Mouse (Mus musculus) testis, adult 2 months (tissue): Measurements from ENCODE around the gene Hepacam2. TPM values are rescaled to one million over a fixed set of nuclear protein-coding genes. Genes with fewer than 3 reads are reported as not detected.
"Not testable (repeated sequence)": the region's sequence is repeated elsewhere in the genome, so short reads cannot be mapped to it uniquely, and the experiment has no call there.

ENCODE experiments used
- H3K27ac ChIP-seq: fragments of 200-500 bp; 2 replicates; pipeline ENCODE4 v1.5.1; 2012; ENCODE audit warnings: low read depth, low read length; ENCODE audit not compliant: control insufficient read depth, insufficient read depth
- H3K27me3 ChIP-seq: fragments of 200-500 bp; 2 replicates; pipeline ENCODE4 v1.6.1; 2012; ENCODE audit warnings: mild to moderate bottlenecking, low read length, moderate library complexity; ENCODE audit not compliant: control insufficient read depth, insufficient read depth
- H3K36me3 ChIP-seq: fragments of 200-500 bp; 2 replicates; pipeline ENCODE4 v1.6.1; 2012; ENCODE audit warnings: mild to moderate bottlenecking, low read length; ENCODE audit not compliant: control insufficient read depth, insufficient read depth
- H3K4me1 ChIP-seq: fragments of 200-500 bp; 2 replicates; pipeline ENCODE4 v1.6.1; 2012; ENCODE audit warnings: low read length; ENCODE audit not compliant: control insufficient read depth, insufficient read depth
- H3K4me3 ChIP-seq: fragments of 200-500 bp; 2 replicates; pipeline ENCODE4 v1.5.1; 2012; ENCODE audit warnings: low read depth, mild to moderate bottlenecking, low read length, moderate library complexity, mixed read lengths; ENCODE audit not compliant: control insufficient read depth
- CTCF ChIP-seq: fragments of 200-500 bp; IDR thresholded peaks from 2 replicates; pipeline ENCODE4 v1.5.1; 2012; ENCODE audit warnings: low read depth, mild to moderate bottlenecking, inconsistent platforms, low read length, moderate library complexity; ENCODE audit not compliant: control insufficient read depth, insufficient read depth, insufficient replicate concordance
- POLR2A ChIP-seq: fragments of 200-500 bp; IDR thresholded peaks from 2 replicates; pipeline ENCODE4 v1.6.1; 2012; ENCODE audit warnings: low read depth, mild to moderate bottlenecking, inconsistent platforms, low read length, moderate library complexity; ENCODE audit not compliant: control insufficient read depth
- polyA plus RNA-seq: library from polyadenylated mRNA; depleted of rRNA; stranded (reverse); fragments of >200 nt; gene quantifications from 2 replicates; pipeline ENCODE4 v1.2.3, GENCODE M21; 2012; rRNA removed

The Hepacam2 gene
- polyA plus RNA-seq, 1 experiment: 9.6 TPM

DNA sequence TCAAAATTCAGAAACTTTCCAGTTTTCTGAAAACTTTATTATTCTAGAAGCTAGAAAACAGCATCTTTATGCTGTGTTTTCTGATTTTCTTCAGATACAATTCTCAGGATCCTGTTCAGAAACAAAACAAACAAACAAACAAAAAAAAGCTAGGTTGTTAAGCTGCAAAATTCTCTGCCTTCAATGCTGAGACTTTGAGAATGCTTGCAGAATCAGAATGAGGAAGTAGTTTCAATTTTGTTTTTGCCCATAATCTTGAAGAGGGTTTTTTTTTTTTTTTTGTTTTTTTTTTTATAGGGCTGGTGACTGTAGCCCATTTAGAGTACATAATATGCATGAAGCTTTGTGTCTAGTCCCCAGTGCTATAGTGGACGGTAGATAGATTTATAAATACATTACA lies 71.1 kb downstream of the Hepacam2 start:
- Histone ChIP-seq H3K4me1 (no peaks in the 10 kb centered on the region), H3K4me3 (no peak overlapping the region), H3K27ac (no peak overlapping the region), H3K36me3 (no peaks in the 10 kb centered on the region), H3K27me3 (no peaks in the 10 kb centered on the region)
- TF ChIP-seq CTCF (no peak), POLR2A (no peak)

DNA sequence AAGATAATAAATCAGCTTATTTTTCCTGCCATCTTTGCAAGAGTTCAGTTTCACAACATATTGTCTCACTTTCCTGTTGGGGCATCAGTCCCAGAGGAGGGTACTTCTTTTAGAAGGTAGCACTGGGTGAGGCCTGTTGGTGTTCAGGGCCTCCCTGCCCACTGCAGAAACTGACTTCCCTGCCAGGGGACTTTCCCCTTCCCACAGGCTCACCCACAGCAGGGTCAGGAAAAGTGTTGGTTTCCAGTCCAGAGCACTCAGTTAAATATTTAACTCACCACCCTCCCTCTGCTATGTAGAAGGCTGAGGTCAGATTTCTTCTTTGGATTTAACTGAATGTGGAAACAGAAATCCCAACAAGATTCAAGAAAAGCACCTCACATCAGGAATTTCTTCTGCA lies 72.8 kb downstream of the Hepacam2 start:
- not testable (repeated sequence) for H3K27me3 ChIP-seq, H3K4me1 ChIP-seq, H3K36me3 ChIP-seq, H3K4me3 ChIP-seq, H3K27ac ChIP-seq

DNA sequence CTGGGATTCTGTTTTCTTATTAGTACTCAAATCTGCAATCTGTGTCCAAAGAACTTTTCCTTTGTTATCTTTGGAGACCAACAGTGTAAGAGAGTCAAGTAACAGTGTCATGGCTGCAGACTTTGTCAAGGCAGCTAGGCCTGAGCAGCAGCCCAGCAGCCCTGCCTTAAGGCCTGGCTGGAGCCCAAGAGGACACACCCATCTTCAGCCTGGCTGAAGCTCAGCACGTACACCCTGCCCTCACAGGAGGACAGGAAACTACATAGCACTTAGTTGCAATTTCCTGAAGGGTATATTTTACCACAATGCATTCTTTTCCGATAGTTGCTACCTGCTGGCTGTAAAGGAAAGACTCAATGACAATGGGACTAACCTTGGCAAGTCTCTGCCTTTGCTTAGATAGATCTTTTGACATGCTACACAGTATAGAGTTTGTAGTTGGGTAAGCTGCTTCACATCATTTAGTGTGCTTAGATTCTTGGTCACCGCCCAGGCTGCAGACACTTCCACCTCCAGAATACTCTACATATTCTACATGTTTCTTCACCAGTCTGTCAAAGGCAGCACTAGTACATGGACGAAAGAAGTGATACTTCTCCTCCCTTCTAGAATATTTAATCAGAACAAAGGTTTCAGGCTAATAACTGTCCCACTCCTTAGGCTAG lies 73.4 kb downstream of the Hepacam2 start:
- not testable (repeated sequence) for H3K27ac ChIP-seq, H3K4me3 ChIP-seq, H3K4me1 ChIP-seq, H3K36me3 ChIP-seq, H3K27me3 ChIP-seq

Other genes with a start within 250 kb of the Hepacam2 start
- gene Samd9l, start 98.7 kb downstream of the Hepacam2 start, polyA plus RNA-seq: 0.41 and 0.48 TPM in 2 replicates
- 3.8 and 5.9 TPM in 2 replicates for gene Vps50, start 84 bp upstream of the Hepacam2 start, polyA plus RNA-seq